Mouse (Mus musculus): ENCODE data around the gene Gckr. TPM values are rescaled to one million over a fixed set of nuclear protein-coding genes. Genes with fewer than 3 reads are reported as not detected.

The Gckr gene
- polyA plus RNA-seq, 1 experiment from 2014 or later = 1.2 TPM

DNA sequence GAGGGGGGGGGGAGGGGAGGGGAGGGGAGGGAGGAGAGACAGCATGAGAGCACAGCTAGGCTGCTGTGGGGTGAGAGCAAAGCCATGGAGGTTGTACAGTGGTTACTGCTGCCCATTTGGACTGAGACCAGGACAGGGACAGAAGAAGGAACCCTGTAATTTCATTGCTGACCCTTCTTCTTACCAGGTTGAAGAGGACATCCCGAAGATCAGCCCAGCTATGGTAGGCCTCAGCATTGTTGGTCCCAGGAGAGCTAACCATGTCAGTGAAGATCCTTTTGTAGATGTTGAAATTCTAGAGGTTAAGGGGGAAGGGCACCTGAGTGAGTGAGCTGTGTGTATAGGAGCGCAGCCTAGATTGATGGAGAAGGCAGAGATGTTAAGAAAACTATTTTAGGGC is 41.9 kb upstream of the Gckr start:
- Histone ChIP-seq H3K9ac (ENCODE audit: low read depth, low read length) (no peak overlapping the region), H3K9me3 (ENCODE audit: control insufficient read depth, low read length) (no peaks in the 10 kb centered on the region), H3K27ac (ENCODE audit: low read length) (no peak overlapping the region), H3K4me2 (ENCODE audit: low read depth, low read length) (no peak overlapping the region), H3K27me3 (replicated peaks; ENCODE audit: control insufficient read depth, insufficient read depth, low read length) (no peaks in the 10 kb centered on the region), H3K4me1 (ENCODE audit: control insufficient read depth, insufficient read depth, low read length) (peaks cover 6% of the 10 kb centered on the region; the same call in 1 of the 2 replicates), H3K36me3 (ENCODE audit: control insufficient read depth, insufficient read depth, low read length) (0 out of 2 replicates have a peak, but pooled peaks cover 5% of the 10 kb centered on the region), H3K4me3 (ENCODE audit: low read length) (no peak overlapping the region)
- no peak for ATAC-seq
- WGBS = 91% methylated on average over 2 of the region's 2 CpGs

DNA sequence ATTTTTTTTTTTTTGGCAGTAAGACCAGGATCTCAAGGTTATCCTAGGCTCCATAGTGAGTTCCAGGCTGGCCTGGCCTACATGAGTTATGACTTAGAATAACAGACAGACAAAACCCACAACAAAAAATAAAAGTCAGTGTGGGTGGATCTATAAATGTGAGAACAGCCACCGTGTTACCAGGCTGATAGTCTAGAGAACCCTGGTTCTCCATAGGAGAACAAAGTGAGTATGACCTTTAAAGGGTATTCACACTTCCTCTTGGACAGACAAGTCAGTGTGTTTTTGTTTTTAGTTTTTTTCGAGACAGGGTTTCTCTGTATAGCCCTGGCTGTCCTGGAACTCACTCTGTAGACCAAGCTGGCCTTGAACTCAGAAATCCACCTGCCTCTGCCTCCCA is 41.3 kb upstream of the Gckr start:
- no peak overlapping the region for H3K4me3 ChIP-seq (ENCODE audit: low read length)
- H3K27me3 ChIP-seq (replicated peaks; ENCODE audit: control insufficient read depth, insufficient read depth, low read length) = no peaks in the 10 kb centered on the region
- no peak overlapping the region for H3K4me2 ChIP-seq (ENCODE audit: low read depth, low read length)
- ATAC-seq = no peak
- H3K9ac ChIP-seq (ENCODE audit: low read depth, low read length) = no peak overlapping the region
- peaks cover 6% of the 10 kb centered on the region; the same call in 1 of the 2 replicates for H3K4me1 ChIP-seq (ENCODE audit: control insufficient read depth, insufficient read depth, low read length)
- no peaks in the 10 kb centered on the region for H3K9me3 ChIP-seq (ENCODE audit: control insufficient read depth, low read length)
- H3K36me3 ChIP-seq (ENCODE audit: control insufficient read depth, insufficient read depth, low read length) = 0 out of 2 replicates have a peak, but pooled peaks cover 4% of the 10 kb centered on the region
- no peak overlapping the region for H3K27ac ChIP-seq (ENCODE audit: low read length)
- 83% methylated on average over 2 of the region's 2 CpGs for WGBS

DNA sequence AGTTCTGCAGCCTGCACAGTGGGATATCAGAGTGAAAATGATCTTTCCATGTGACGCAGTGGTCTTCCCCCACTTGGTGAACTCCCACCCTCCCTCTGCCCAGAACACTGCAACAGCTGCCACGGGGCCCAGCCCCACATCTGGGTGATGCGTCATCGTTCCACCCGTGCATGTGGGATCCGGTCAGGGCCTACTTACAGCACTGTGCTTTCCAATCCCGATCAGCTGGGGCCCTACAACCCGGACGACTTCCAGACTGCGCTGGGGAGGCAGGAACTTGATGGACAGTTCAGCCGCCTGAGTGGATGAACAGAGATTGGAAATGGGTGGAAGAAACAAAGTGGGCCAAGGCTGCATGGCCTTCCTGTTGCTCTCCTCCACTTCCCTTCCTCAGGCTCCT is 39.6 kb upstream of the Gckr start:
- H3K9me3 ChIP-seq (ENCODE audit: control insufficient read depth, low read length) = no peaks in the 10 kb centered on the region
- no peak overlapping the region for H3K4me2 ChIP-seq (ENCODE audit: low read depth, low read length)
- H3K36me3 ChIP-seq (ENCODE audit: control insufficient read depth, insufficient read depth, low read length) = no peaks in the 10 kb centered on the region
- H3K4me1 ChIP-seq (ENCODE audit: control insufficient read depth, insufficient read depth, low read length) = peaks cover 6% of the 10 kb centered on the region; the same call in 1 of the 2 replicates
- no peak for ATAC-seq
- H3K9ac ChIP-seq (ENCODE audit: low read depth, low read length) = no peak overlapping the region
- H3K27me3 ChIP-seq (replicated peaks; ENCODE audit: control insufficient read depth, insufficient read depth, low read length) = no peaks in the 10 kb centered on the region
- no peak overlapping the region for H3K27ac ChIP-seq (ENCODE audit: low read length)
- H3K4me3 ChIP-seq (ENCODE audit: low read length) = no peak overlapping the region
- WGBS = 86% methylated on average over 11 of the region's 11 CpGs

DNA sequence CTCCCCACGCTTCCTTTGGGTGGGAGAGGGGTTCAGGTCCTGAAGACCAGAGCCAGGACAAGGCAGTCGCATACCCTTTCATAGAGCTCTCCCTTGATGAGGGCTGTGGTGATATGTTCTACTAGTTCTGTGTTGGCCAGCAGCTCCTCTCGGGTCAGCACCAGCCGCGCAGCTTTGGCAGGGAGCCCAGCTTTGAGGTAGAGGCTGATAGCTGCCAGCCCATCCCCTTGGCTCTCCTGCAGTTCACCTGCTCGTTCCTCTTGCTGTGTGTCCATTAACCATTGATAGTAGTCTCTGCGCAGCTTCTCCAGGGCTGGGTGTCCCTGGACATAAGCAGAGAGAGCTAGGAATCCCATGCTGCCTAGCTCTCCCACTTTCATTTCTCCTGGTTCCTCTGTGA is 31.1 kb upstream of the Gckr start:
- Histone ChIP-seq H3K27ac (ENCODE audit: low read length) (no peak overlapping the region), H3K36me3 (ENCODE audit: control insufficient read depth, insufficient read depth, low read length) (peaks cover 6% of the 10 kb centered on the region; the same call in 1 of the 2 replicates), H3K9me3 (ENCODE audit: control insufficient read depth, low read length) (no peaks in the 10 kb centered on the region), H3K4me2 (ENCODE audit: low read depth, low read length) (no peak overlapping the region), H3K4me3 (ENCODE audit: low read length) (no peak overlapping the region), H3K27me3 (replicated peaks; ENCODE audit: control insufficient read depth, insufficient read depth, low read length) (no peaks in the 10 kb centered on the region), H3K4me1 (ENCODE audit: control insufficient read depth, insufficient read depth, low read length) (no peaks in the 10 kb centered on the region), H3K9ac (ENCODE audit: low read depth, low read length) (no peak overlapping the region)
- no peak for ATAC-seq
- WGBS = 87% methylated on average over 7 of the region's 7 CpGs

DNA sequence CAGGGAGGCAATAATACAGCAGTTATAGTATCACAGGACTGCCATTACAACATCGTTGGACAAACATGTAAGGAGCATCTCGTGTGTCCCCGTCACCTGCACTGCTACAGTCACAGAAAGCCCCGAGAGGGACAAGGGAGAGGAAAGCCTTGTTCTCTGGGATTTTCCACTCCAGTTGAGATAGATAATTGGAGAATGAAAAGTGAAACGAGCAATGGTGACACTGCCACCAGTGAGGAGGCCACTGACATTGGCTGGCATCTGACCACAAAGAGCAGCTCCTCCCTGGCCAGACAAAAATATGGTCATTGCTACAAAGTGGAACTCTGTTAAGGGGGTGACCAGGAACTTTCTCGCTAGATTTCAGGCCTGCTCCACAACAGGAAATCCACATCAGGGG is 29.6 kb upstream of the Gckr start:
- peaks cover 6% of the 10 kb centered on the region; the same call in 1 of the 2 replicates for H3K36me3 ChIP-seq (ENCODE audit: control insufficient read depth, insufficient read depth, low read length)

DNA sequence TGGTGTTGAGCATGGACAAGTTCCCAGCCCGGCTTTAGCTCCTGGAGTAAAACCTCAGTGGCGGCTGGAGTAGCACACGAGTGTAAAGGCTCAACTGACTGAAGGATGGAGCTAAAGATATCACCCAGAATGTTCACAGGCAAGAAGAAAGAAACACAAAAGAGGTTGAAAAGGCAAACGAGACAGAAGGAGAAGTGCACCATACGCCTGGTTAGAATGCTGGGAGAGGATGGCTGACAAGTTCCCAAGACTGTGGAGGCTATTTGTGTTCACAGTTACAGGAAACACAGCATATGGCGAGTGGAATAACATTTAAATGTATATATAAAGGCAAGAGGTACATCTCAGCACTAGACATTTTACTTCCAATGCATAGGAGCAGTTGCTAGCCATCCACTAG is 24.2 kb upstream of the Gckr start:
- H3K36me3 ChIP-seq (ENCODE audit: control insufficient read depth, insufficient read depth, low read length) = peaks cover 6% of the 10 kb centered on the region; the same call in 1 of the 2 replicates
- H3K4me2 ChIP-seq (ENCODE audit: low read depth, low read length) = no peak overlapping the region
- 90% methylated on average over 6 of the region's 6 CpGs for WGBS
- no peaks in the 10 kb centered on the region for H3K4me1 ChIP-seq (ENCODE audit: control insufficient read depth, insufficient read depth, low read length)
- no peak for ATAC-seq
- no peak overlapping the region for H3K27ac ChIP-seq (ENCODE audit: low read length)
- no peak overlapping the region for H3K4me3 ChIP-seq (ENCODE audit: low read length)
- H3K9ac ChIP-seq (ENCODE audit: low read depth, low read length) = no peak overlapping the region
- no peaks in the 10 kb centered on the region for H3K27me3 ChIP-seq (replicated peaks; ENCODE audit: control insufficient read depth, insufficient read depth, low read length)
- no peaks in the 10 kb centered on the region for H3K9me3 ChIP-seq (ENCODE audit: control insufficient read depth, low read length)

More for the DNA sequence above, 29.6 kb upstream of the Gckr start:
- WGBS = 78% methylated on average over 6 of the region's 6 CpGs
- Histone ChIP-seq H3K9ac (ENCODE audit: low read depth, low read length) (no peak overlapping the region), H3K27ac (ENCODE audit: low read length) (no peak overlapping the region), H3K4me2 (ENCODE audit: low read depth, low read length) (no peak overlapping the region), H3K4me3 (ENCODE audit: low read length) (no peak overlapping the region), H3K27me3 (replicated peaks; ENCODE audit: control insufficient read depth, insufficient read depth, low read length) (no peaks in the 10 kb centered on the region), H3K4me1 (ENCODE audit: control insufficient read depth, insufficient read depth, low read length) (no peaks in the 10 kb centered on the region), H3K9me3 (ENCODE audit: control insufficient read depth, low read length) (no peaks in the 10 kb centered on the region)
- no peak for ATAC-seq

DNA sequence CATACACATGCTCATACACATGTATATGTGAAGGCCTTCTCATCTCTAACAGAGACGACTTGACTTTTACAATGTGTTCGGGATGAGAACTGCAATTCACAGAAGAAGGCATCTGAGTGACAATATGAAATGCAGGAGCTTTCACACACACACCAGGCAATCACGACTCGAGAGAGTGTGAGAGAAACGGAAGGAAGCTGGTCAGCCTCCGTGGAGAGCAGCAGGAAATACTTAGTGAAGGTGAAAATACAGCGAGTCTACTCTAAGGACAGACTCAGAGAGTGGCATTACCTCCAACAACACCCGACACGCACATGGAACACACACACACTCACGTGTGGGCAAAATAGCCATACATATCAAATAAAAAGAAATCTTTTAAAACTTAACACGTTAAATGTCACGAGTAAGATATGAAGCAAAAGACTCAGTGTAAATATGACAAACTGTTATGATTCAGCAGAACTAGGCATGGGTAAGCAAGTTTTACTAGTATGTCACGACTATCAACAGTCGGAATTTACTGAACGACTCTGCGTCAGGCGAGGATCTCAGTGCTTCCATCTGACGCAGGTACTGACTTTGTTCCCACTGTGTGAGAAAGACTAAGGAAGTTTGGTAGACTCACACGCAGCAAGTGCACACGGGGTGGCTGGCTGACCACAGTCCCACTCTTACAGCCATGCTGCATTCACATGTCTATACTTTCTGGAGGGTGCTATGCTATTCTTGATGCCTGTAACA is 17.8 kb upstream of the Gckr start:
- no peak overlapping the region for H3K27ac ChIP-seq (ENCODE audit: low read length)
- H3K4me2 ChIP-seq (ENCODE audit: low read depth, low read length) = no peak overlapping the region
- no peaks in the 10 kb centered on the region for H3K9me3 ChIP-seq (ENCODE audit: control insufficient read depth, low read length)
- H3K27me3 ChIP-seq (replicated peaks; ENCODE audit: control insufficient read depth, insufficient read depth, low read length) = no peaks in the 10 kb centered on the region
- H3K4me3 ChIP-seq (ENCODE audit: low read length) = no peak overlapping the region
- WGBS = 85% methylated on average over 20 of the region's 20 CpGs
- no peak overlapping the region for H3K9ac ChIP-seq (ENCODE audit: low read depth, low read length)
- no peaks in the 10 kb centered on the region for H3K4me1 ChIP-seq (ENCODE audit: control insufficient read depth, insufficient read depth, low read length)
- H3K36me3 ChIP-seq (ENCODE audit: control insufficient read depth, insufficient read depth, low read length) = 0 out of 2 replicates have a peak, but pooled peaks cover 5% of the 10 kb centered on the region
- ATAC-seq = no peak

DNA sequence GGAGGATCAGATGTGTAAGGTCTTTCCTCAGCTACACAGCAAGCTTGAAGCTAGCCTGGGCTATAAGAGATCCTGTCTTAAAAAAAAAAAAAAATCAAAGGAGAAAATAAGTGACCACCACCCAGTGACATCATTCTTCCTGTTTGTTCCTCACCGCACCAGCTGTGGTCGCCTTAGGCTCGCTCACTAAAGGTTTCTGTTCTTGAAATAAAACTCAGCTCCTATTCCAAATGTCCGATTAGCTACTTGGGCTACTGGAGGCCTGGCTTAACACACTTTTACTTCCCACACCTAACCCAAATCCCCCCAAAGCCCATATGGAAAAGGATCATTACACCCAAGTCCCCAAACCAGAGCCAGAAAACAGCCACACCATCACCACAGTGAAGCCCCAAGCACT is 9.0 kb upstream of the Gckr start:
- no peak overlapping the region for H3K4me2 ChIP-seq (ENCODE audit: low read depth, low read length)
- H3K27ac ChIP-seq (ENCODE audit: low read length) = no peak overlapping the region
- H3K4me3 ChIP-seq (ENCODE audit: low read length) = no peak overlapping the region
- peaks cover 6% of the 10 kb centered on the region; the same call in 1 of the 2 replicates for H3K36me3 ChIP-seq (ENCODE audit: control insufficient read depth, insufficient read depth, low read length)
- no peaks in the 10 kb centered on the region for H3K9me3 ChIP-seq (ENCODE audit: control insufficient read depth, low read length)
- no peak overlapping the region for H3K9ac ChIP-seq (ENCODE audit: low read depth, low read length)
- no peak for ATAC-seq
- 78% methylated on average over 4 of the region's 4 CpGs for WGBS
- H3K4me1 ChIP-seq (ENCODE audit: control insufficient read depth, insufficient read depth, low read length) = peaks cover 11% of the 10 kb centered on the region; the same call in 1 of the 2 replicates
- H3K27me3 ChIP-seq (replicated peaks; ENCODE audit: control insufficient read depth, insufficient read depth, low read length) = no peaks in the 10 kb centered on the region

DNA sequence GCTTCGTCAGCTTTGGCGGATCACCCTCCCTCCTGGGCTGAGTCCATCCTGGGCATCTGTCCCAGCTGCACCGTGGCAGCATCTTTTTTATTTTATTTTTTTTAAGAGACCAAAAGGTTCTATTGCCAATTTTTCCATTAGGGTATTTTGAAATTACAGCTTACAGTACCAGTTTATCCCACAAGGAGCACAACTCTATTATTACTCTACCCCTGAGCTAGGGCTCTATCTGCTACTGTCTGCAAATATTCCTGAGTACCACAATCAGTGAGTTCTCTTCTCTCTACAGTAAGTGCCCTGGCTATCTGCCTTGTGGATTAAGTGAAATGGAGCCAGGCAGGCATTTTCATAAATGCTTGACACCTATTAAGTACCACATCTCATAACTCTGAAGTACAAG is 8.6 kb upstream of the Gckr start:
- WGBS = 86% methylated on average over 3 of the region's 3 CpGs
- Histone ChIP-seq H3K4me3 (ENCODE audit: low read length) (no peak overlapping the region), H3K36me3 (ENCODE audit: control insufficient read depth, insufficient read depth, low read length) (peaks cover 6% of the 10 kb centered on the region; the same call in 1 of the 2 replicates), H3K4me1 (ENCODE audit: control insufficient read depth, insufficient read depth, low read length) (peaks cover 11% of the 10 kb centered on the region; the same call in 1 of the 2 replicates), H3K9me3 (ENCODE audit: control insufficient read depth, low read length) (no peaks in the 10 kb centered on the region), H3K27ac (ENCODE audit: low read length) (no peak overlapping the region), H3K9ac (ENCODE audit: low read depth, low read length) (no peak overlapping the region), H3K27me3 (replicated peaks; ENCODE audit: control insufficient read depth, insufficient read depth, low read length) (no peaks in the 10 kb centered on the region), H3K4me2 (ENCODE audit: low read depth, low read length) (no peak overlapping the region)
- no peak for ATAC-seq
